Mouse (Mus musculus) layer of hippocampus, postnatal 14 days (tissue): ENCODE measurements around the gene Ilf2. TPM values are rescaled to one million over a fixed set of nuclear protein-coding genes. Genes with fewer than 3 reads are reported as not detected.
A peak's percentile ranks its signal among the peaks of the same experiment; 100 is the strongest.

Experiments
- DNase-seq, 2 experiments: peaks; one replicate each; pipeline ENCODE4 v3.0.0; 2021 to 2022; ENCODE audit warnings: low spot score in 2 of 2, mixed read lengths in 1 of 2
- total RNA-seq, 2 experiments: library from RNA; stranded (reverse); gene quantifications; 2 replicates each; pipeline ENCODE4 v1.2.3; 2021

Ilf2 gene
- total RNA-seq, 2 experiments from 2014 or later: 86.0 to 87.9 TPM

DNA sequence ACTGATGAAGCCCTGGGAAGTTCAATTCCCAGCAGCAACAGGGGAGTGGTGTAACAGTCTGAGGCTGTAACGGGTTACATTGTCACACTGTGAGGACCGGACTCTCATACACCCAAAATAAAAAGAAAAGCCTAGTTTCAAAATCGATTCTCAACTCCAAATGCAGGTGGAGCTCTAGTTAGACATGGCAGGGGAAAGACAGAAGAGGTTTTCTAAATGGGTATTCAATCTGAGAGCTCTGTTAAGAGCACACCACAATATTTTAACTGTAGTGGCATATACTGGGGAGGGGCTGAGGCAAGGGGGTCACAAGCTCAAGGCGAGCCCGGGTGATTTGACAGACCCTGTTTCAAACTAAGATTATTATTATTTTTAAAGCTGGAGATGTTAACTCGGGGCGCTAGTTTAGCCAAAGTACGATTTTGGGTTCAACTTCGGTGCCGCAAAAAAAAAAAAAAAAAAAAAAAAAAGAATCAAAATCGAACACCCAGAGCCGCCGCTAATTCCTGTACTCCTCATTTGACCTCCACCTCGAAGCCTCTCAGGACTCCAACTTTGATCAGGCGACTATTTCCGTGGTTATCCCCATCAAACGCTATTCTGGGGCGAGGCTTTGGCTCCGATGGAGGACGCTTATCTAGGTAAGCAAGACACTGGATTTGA, 32.5 kb downstream of the Ilf2 start:
- no peak for DNase-seq

DNA sequence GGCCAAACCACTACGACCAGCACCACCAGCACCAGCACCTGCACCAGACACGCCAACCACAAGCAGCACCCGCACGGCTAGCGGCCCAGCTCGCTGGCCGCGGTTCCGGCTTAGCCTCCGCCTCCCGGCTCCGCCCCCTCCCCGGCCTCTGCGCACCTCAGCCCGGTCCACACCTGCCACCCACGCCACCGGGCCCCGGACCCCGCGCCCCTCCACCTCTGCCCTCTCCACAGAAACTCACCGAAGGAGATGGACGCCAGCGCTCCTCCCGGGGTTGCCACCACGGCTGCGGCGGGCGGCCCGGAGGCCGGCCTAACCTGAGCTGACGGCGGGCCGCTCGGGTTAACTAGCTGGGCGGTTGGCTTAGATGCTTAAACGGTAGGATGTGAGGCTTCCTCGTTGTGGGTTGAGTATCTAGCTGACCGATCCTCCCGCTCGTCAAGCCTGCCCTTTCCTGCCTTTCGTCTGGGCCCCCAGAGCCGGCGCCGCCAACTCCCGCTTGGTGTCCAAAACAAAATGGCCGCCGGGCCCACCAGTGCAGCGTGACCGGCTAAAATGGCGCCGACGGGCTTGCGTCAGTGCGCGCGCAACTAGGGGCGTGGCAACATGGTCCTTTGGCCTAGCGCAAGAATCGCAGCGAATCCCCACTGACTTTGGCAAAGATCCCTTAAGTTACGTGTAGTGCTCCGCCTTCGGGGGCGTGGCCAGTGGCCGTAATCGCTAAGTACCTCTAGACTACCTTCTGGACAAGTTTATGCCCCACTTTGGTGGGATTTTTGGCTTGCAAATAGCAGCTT, 33.2 kb downstream of the Ilf2 start, which contains the start of gene Chtop:
Chtop (minus strand) TSS at position 549 of the 797 bp plus-strand sequence.
- peak; percentile 99 to 100 for DNase-seq

DNA sequence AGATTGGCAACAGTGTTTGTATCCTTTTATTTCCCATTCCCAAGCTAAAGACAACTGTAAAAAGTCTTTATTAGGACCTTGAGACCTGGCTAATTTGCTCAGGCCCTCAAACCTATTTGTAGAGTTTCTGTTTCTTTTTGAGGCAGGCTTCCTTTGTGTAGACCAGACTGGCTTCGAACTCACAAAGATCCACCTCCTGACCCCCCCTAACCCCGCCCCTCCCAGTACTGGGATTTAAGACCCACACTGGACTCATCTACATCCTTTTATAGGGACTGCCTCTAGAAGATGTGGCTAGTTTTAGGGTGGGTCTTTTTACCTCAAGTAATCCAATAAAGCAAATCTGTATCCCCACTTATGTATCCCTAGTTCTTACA, 33.8 kb downstream of the Ilf2 start:
- no peak for DNase-seq

DNA sequence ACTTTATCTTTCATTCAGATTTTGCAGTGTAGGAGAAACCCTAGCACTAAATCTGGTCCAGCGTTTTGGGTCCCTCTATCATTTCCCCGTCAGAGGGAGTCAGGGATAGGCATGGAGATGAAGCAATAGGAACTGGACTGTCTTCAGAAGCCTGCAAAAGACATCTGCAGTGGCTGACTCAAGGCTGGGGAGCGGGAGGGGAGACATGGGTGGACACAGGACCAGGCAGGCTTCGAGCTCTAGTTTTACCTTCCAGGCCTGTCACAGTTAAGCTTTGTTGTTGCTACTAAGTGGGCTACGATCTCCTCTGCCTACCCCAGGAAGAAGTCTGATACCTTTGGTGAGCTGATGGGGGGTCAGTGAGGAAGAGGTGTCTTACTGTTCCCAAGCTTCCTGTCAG, 36.4 kb downstream of the Ilf2 start:
- no peak for DNase-seq

DNA sequence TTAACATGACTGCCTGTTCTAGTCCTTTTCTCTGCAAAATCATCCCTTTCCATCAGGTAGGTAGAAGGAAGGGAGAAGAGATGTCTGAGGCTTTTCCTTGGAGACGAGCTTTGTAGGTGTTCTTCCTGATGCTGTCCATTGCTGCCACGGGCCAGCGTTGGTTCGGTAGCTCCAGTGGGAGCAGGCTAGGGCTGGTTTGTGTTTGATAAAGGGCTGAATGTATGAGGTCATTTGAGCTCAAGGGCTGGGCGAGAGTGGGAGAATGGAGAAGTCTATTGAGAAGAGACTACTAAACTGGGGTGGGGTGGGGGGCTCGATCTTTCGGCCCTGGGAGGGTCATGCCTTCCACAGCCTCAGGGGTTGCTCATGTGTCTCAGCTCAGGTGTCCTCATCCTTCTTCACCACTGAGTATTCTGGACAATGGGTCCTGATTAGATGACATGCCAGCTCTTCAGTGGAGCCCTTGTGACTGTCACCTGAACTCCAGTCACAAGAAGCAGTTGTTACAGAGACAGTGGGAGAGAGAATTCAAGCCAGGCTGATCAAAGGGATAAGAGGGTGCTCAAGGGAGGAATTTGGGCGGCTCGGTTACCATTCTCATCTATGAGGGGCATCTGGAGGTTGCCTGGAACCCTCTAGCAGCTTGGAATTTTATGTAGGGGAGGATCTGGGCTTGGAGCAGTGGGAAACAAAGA, 37.2 kb downstream of the Ilf2 start:
- no peak for DNase-seq

DNA sequence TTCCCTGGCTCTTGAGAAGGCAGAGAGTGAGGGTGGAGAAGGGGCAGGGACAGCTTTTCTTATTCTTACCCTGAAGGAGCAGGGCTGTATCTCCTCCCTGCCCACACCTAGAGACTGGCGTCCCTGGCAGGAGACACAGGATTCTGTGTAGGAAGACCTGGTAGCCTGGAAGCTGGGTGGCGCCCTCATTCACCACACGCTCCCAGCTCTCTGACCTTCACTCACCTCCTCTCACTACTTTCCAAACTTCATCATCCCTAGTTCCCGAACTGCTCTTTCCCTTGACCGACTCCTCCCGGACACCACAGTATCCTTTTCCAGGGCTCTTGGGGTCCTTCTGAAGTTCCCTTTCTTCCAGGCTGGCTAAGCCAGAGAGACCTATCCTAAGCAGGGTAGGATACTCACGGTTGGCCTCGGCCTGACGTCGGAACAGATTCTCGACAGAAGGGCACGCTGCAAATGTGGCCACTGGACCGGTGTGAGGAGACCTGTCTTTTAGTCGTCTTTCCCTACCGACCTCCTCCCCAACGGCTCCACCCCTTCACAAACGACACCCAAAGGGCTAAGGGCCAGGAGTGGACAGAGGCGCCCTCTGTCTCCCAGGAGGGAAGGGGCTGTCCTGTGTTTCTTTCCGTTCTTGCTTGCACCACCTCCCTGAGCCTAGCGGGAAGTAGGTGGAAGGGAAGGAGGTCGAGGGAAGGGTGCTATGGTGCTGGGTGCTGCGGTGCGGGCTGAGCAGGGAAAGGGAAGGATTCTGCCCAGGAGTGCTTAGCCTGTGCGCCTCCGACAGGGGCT, 38.1 kb downstream of the Ilf2 start, which contains the start of the genes S100a1 and S100a13:
S100a1 (minus strand) TSS at position 597 of the 795 bp plus-strand sequence.
S100a13 (plus strand) TSS at position 640 of the 795 bp plus-strand sequence.
- peak; percentile 37 to 55 for DNase-seq

DNA sequence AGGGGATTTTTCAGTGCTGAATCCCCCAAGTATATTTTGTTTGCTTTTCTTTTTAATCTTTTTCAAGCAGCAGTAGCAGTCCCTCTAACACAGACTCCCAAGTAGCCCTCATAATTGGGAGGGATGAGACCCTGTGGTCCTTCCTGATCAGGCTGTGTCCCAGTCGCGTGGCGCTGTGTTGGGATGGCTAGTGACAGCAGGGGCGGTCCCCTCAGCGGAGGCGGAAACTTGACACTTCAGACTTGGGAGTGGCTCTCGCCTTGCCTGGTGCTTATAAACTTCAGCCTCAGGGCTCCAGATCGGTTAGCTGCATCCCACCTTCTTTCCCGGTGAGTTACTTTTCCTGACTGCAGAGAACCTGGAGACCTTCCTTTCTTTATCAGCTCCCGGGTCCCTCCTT, 38.8 kb downstream of the Ilf2 start:
- no peak for DNase-seq

DNA sequence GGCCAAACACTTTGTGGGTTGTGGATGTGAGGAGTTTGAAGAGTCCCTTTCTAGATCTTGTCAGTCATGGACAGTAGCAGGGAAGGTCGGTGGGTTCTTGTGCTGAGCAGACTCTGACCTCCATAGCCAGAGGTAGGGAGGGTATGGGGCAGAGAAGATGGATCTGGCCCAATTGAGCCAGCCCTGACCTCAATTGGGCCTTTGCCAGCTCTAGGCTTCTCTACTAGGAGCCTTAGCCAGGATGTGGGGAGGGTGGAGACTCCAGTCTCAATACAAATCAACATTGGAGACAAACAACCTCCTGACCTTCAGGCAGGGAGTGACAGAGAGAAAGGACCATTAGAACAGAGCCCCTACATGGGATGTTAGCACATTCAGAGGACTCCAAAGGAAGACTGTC, 39.3 kb downstream of the Ilf2 start:
- no peak for DNase-seq

DNA sequence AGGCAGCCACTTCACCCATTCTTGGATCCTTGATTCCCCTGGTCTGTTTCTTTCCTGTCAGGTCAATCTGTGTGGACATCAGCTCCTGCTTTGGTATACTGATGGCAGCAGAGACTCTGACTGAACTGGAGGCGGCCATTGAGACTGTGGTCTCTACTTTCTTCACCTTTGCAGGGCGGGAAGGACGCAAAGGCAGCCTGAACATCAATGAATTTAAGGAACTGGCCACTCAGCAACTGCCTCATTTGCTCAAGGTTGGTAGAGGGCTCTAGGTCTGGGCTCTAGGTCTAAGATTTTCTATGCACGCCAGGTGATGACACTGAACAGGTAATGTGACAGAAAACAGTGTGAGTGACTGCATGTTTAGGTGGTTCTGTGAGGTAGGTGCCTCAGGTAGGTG, 39.9 kb downstream of the Ilf2 start:
- no peak for DNase-seq

DNA sequence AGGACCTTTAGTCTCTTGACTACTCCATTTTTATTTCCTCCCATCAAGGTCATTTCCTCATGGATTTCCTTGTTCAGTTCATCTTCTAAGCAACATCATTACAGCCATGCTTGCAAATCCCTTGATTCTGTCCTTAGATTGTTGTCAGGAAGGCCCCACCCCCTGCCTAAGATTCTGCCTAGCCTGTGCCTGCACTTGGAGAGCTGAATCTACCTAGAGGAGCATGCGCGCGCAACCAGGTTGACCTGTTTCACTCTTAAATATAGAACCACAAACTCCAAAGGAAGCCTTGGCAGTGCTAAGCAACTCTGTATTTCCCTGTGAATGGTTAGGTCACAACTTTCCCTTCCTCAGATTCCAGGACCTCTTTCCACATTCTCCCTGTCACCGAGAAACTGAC, 41.8 kb downstream of the Ilf2 start:
- DNase-seq: no peak

DNA sequence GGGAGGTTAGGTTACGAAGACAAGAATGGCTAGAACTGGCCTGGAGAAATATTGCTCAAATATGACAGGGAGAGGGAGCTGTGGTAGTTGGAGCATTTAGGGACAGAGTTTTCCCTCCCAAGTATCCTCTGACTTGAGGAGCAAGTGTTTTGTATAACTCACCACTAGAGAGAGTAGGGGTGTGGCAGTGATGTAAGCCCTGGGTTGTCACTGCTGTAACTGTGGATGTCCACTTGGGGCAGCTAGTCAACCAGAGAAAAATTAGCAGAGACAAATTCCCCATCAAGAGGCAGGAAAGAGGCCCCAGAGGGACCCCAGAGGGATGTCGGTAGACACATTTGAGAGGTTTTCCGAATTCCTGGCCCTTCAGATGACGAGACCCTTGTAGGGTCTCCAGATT, 49.5 kb downstream of the Ilf2 start:
- peak in 1 of 2 experiments; percentile 81 for DNase-seq

DNA sequence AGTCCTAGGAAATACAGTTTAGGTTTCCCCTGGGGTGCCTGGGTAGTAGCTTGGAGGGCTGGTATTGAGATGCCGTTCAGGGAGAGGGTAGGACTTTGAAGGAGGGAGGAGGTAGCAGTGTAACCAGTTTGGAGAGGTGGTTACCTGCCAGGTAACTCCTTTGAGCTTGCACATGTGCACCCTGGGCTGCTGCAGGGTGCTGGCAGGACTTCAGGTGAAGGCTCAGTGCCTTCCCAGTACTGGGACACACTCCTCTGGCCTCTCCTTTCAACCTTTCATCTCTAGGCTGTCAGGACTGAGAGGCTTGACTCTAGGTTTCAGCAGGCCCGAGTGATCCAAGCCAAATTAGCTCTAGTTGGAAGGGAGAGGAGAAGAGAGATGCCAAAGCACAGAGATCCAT, 50.1 kb downstream of the Ilf2 start:
- no peak for DNase-seq

DNA sequence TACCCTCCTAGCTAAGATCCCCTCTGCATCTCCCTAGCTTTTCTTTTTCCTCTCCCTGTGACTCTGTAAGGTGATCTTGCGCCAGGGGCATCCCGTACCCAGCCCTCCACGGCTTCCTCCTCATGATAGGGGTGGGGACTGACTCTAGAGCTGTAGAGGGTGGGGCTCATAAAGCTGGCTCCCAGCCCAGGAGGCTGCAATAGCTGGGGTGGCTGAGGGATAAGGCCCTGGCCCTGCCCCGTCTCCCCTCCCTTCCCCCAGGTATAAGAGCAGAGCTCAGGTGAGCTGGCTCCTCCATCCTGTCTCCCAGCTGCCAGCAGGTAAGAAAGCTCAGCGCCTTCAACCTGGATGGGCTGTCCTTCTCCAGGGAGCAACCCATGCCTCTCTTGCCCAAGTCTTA, 50.7 kb downstream of the Ilf2 start, which contains the start of gene S100a14:
S100a14 (plus strand) TSS at position 277 of the 400 bp plus-strand sequence.
- DNase-seq: no peak

DNA sequence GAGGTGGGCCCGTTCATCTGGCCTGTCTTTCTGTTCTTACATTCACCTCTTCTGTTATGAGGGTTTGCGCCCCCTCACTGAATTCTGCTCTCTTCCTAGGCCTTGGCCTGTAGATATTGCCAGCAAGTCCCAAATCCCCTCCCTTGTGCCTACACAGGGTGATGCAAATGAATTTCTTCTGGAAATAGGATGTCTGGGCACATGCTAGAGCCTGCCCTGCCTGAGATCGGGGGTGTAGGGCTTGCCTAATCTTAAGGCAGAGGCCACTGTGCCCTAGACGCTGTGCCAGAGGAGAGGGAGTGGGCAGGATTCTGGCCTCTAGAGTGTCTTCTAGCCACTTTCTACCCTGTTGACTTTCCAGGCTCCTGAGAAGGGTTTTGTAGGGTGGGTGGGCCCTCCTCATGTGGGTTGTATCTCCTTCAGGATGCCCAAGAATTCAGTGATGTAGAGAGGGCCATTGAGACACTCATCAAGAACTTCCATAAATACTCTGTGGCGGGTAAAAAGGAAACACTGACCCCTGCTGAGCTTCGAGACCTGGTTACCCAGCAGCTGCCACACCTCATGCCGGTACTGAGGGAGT, 51.5 kb downstream of the Ilf2 start:
- no peak for DNase-seq

DNA sequence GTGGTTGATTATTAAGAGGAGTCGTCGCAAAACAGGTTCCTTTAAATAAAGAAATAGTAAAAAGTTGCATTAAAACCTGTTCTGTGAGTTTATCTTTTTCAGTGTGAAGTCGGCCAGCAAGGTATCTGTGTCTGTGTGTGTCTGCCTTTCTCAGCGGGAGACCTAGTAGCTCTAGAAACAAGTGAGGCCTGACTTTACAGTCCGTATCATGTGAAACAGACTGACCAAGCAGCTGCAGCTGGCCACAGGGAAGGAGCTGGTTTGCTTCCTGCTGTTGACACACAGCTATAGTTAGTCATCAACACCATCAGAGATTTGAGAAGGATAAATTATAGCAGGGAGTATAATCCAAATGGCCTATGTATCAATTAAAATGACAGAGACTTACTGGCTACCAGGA, 55.8 kb downstream of the Ilf2 start:
- no peak for DNase-seq

DNA sequence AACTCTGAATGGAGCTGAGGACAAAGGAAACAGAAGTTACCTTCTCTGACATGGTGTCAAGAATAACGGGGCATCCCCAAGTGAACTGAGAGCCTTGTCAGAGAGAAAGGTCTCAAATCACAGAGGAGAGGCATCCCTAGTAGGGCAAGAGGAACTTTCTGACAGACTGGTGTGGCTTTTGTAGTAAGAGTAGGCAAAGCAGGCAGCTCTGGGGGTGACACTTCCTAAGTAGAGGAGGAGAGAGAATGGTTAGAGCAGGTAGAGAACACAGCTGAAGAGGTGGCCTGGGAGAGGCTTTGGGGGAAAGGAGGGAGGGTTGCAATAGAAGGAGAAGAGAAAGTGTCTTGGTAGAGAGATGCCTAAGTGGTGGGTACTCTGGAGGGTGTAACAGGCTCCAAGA, 59.5 kb downstream of the Ilf2 start:
- no peak for DNase-seq

DNA sequence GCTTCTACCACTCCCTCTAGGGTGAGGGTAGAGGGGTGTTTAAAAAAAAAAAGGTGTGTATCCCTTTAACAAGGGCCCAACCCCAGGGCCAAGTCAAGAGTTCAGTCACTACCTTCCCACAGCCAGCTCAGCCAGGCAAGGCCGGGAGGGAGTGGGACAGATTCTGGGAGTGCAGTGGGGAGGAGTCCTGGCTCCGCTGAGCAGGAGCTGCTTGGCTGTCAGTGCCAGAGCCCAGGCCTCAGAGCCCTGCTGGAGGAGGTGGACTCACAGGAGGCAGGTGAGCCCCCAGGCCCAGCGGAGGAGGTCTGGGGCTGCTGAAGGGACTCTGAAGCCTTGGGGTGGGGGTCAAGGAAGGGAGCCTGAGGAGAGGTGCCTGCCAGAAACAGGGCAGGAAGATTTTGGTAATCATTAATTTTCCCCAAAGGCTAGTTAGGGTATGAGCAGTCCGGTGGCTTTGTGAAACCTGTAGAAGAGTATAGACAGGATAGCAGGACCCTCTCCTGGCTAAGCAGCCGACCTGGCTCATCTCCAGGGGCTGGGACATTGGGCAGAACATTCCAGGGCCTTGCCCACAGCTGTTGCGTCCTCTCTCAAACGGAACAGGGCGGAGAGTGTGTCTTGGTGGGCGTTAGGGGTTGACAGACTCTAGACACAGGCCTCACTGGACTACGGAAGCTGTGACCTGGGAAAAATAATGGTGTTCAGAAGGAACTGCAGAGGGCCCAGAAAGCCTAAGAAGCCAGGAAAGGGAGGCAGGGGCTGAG, 61.4 kb downstream of the Ilf2 start, which contains the start of gene S100a16:
S100a16 (plus strand) TSS at position 114 of the 764 bp plus-strand sequence.
- DNase-seq: peak in 1 of 2 experiments; percentile 55

DNA sequence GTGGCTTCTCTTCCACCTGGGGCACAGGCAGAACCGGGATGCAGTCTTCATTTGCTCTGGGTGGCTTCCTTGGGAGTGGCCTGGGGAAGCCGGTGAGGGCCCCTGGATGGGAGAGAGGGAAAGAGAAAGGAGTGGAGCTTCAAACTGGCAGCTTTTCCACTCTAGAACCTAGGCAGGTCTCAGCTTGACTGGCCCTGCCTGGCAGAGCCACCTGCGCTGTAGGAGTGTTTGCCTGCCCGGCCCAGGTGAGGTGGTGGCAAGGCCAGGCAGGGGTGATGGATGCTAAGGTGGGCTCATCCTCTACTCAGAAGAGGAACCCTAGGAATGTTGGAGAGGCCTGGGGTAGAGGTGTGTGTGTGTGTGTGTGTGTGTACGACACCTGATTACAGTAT, 62.0 kb downstream of the Ilf2 start:
- DNase-seq: no peak
